In genomic region chr9:120010781-120011511, GRCm38 (mm10) we compare ENCODE assay signal across 8 mouse cellular contexts. TPM values are rescaled to one million over a fixed set of nuclear protein-coding genes. Genes with fewer than 3 reads are reported as not detected.
DNase-seq lines count a peak whose midpoint lies in the region; ATAC-seq and TF ChIP-seq lines count a peak whose summit lies in the region.

No protein-coding gene starts in this region.

- H3K9ac ChIP-seq in forebrain, embryonic 15.5 days (replicated peaks) = peak overlapping the region; percentile 46
- 0 out of 2 replicates have a peak overlapping the region, but pooled peaks have one; percentile 33 for H3K9ac ChIP-seq in liver, postnatal 0 days (replicated peaks)
- peak overlapping the region; percentile 63 for H3K9ac ChIP-seq in neural tube, embryonic 14.5 days (replicated peaks; ENCODE audit: low read depth, low read length)

- TF ChIP-seq CTCF in G1E (IDR thresholded peaks at IDR 0.05; ENCODE audit: low read depth, low read length) = no peak
- no peak for TF ChIP-seq CTCF in liver, postnatal 0 days (IDR thresholded peaks at IDR 0.05; ENCODE audit: low read depth)
- no peak for TF ChIP-seq CTCF in testis, adult 2 months (IDR thresholded peaks at IDR 0.05; ENCODE audit: control insufficient read depth, insufficient read depth, insufficient replicate concordance, low read depth, low read length)

- no peaks in the 10 kb centered on the region for H3K36me3 ChIP-seq in G1E (replicated peaks)
- no peaks in the 10 kb centered on the region for H3K36me3 ChIP-seq in forebrain, embryonic 15.5 days
- H3K36me3 ChIP-seq in liver, postnatal 0 days (replicated peaks; ENCODE audit: insufficient read depth, low read length) = no peaks in the 10 kb centered on the region
- H3K36me3 ChIP-seq in neural tube, embryonic 14.5 days (ENCODE audit: control insufficient read depth, insufficient read depth, low read length) = no peaks in the 10 kb centered on the region
- H3K36me3 ChIP-seq in testis, adult 2 months (ENCODE audit: control insufficient read depth, insufficient read depth, low read length) = no peaks in the 10 kb centered on the region

- peaks cover 13% of the 10 kb centered on the region for H3K4me1 ChIP-seq in G1E (ENCODE audit: insufficient read depth, low read depth, low read length)
- peaks cover 11% of the 10 kb centered on the region for H3K4me1 ChIP-seq in forebrain, embryonic 15.5 days
- peaks cover 28% of the 10 kb centered on the region for H3K4me1 ChIP-seq in liver, postnatal 0 days (ENCODE audit: insufficient read depth)
- H3K4me1 ChIP-seq in neural tube, embryonic 14.5 days (ENCODE audit: control insufficient read depth, insufficient read depth, low read length) = no peaks in the 10 kb centered on the region; the same call in 1 of the 2 replicates
- H3K4me1 ChIP-seq in testis, adult 2 months (ENCODE audit: control insufficient read depth, insufficient read depth, low read length) = peaks cover 16% of the 10 kb centered on the region

- H3K4me2 ChIP-seq in forebrain, embryonic 15.5 days (replicated peaks) = peak overlapping the region; percentile 75
- H3K4me2 ChIP-seq in liver, postnatal 0 days (ENCODE audit: low read depth, low read length) = peak overlapping the region; percentile 70
- peak overlapping the region; percentile 79 for H3K4me2 ChIP-seq in neural tube, embryonic 14.5 days (ENCODE audit: low read depth, low read length)

- H3K27me3 ChIP-seq in G1E (ENCODE audit: insufficient read depth, low read length) = peaks cover 42% of the 10 kb centered on the region
- H3K27me3 ChIP-seq in forebrain, embryonic 15.5 days = no peaks in the 10 kb centered on the region
- no peaks in the 10 kb centered on the region for H3K27me3 ChIP-seq in liver, postnatal 0 days (ENCODE audit: insufficient read depth, low read length)
- no peaks in the 10 kb centered on the region for H3K27me3 ChIP-seq in neural tube, embryonic 14.5 days (ENCODE audit: control insufficient read depth, insufficient read depth, low read length)
- H3K27me3 ChIP-seq in testis, adult 2 months (ENCODE audit: control insufficient read depth, insufficient read depth, low read length) = no peaks in the 10 kb centered on the region

- TF ChIP-seq EP300 in liver, postnatal 0 days (IDR thresholded peaks at IDR 0.05; ENCODE audit: low read depth) = peak; percentile 32; the same call in 1 of the 2 replicates

- TF ChIP-seq POLR2A in testis, adult 2 months (IDR thresholded peaks at IDR 0.05; ENCODE audit: control insufficient read depth, low read depth, low read length) = no peak

- peaks cover 7% of the 10 kb centered on the region for H3K9me3 ChIP-seq in G1E (replicated peaks)
- H3K9me3 ChIP-seq in forebrain, embryonic 15.5 days = no peaks in the 10 kb centered on the region
- H3K9me3 ChIP-seq in liver, postnatal 0 days (ENCODE audit: low read length) = no peaks in the 10 kb centered on the region
- H3K9me3 ChIP-seq in neural tube, embryonic 14.5 days (ENCODE audit: control insufficient read depth, low read length) = no peaks in the 10 kb centered on the region

- intact Hi-C loops in heart, postnatal 25 days (cut with DNase I) = loop anchor here (2.0 kb wide), 1 partner anchor 28 kb away; no protein-coding TSS in a partner anchor

- DNase-seq in G1E (ENCODE audit: low spot score) = peak; percentile 91
- DNase-seq in cerebellum, adult 11-12 months = peak; percentile 97
- DNase-seq in heart, postnatal 25 days (ENCODE audit: low spot score) = peak; percentile 96
- peak; percentile 98 for DNase-seq in layer of hippocampus, adult 11-12 months (ENCODE audit: low spot score)
- peak; percentile 97 for DNase-seq in liver, postnatal 0 days

- peak; percentile 96 for ATAC-seq in G1E (ENCODE audit: extremely low read depth, insufficient number of reproducible peaks, low FRiP score, poor library complexity, severe bottlenecking)
- peak; percentile 93 for ATAC-seq in forebrain, embryonic 15.5 days (replicated peaks)
- ATAC-seq in liver, postnatal 0 days = peak; percentile 87
- ATAC-seq in neural tube, embryonic 14.5 days (ENCODE audit: low read depth) = peak; percentile 94

- peak overlapping the region; percentile 90 for H3K27ac ChIP-seq in forebrain, embryonic 15.5 days (replicated peaks)
- H3K27ac ChIP-seq in liver, postnatal 0 days (ENCODE audit: low read depth) = peak overlapping the region; percentile 82
- H3K27ac ChIP-seq in neural tube, embryonic 14.5 days (ENCODE audit: low read depth, low read length) = peak overlapping the region; percentile 82
- peak overlapping the region; percentile 36; the same call in 1 of the 2 replicates for H3K27ac ChIP-seq in testis, adult 2 months (ENCODE audit: control insufficient read depth, insufficient read depth, low read depth, low read length)

- peak overlapping the region; percentile 66; the same call in 1 of the 2 replicates for H3K4me3 ChIP-seq in G1E (ENCODE audit: low read depth, low read length)
- H3K4me3 ChIP-seq in forebrain, embryonic 15.5 days = peak overlapping the region; percentile 45
- H3K4me3 ChIP-seq in liver, postnatal 0 days (ENCODE audit: low read depth, low read length) = peak overlapping the region; percentile 40
- H3K4me3 ChIP-seq in neural tube, embryonic 14.5 days (ENCODE audit: low read depth, low read length) = peak overlapping the region; percentile 42
- H3K4me3 ChIP-seq in testis, adult 2 months (ENCODE audit: control insufficient read depth, low read depth, low read length) = peak overlapping the region; percentile 82

- 2% methylated on average over 49 of the region's 60 CpGs for WGBS in forebrain, embryonic 15.5 days
- 5% methylated on average over 49 of the region's 60 CpGs for WGBS in liver, postnatal 0 days (ENCODE audit: insufficient replicate concordance)
- WGBS in neural tube, embryonic 14.5 days = 2% methylated on average over 49 of the region's 60 CpGs

RNA-seq across cellular contexts. Expression of gene Xirp1, which starts 12.5 kb away (rescaled TPM):
- not detected in 2 replicates for total RNA-seq in G1E (2014; fragmentation: Nextera tagmentation)
- total RNA-seq in G1E (2017) = 0.05 and 0.06 TPM in 2 replicates
- not detected in 2 replicates for polyA plus RNA-seq in G1E (2012)
- not detected in 2 replicates for polyA plus RNA-seq in forebrain, embryonic 15.5 days (2015; fragmentation: Nextera tagmentation; extraction: Ambion mirVana)
- 100 to 1,000 TPM; 125 to 136 TPM for total RNA-seq in heart, postnatal 25 days (2021)
- 0.13 TPM in 2 replicates for polyA plus RNA-seq in liver, postnatal 0 days (2015; fragmentation: Nextera tagmentation; extraction: Ambion mirVana)
- 0.03 TPM in 1 of 2 replicates, not detected in the other for polyA plus RNA-seq in neural tube, embryonic 14.5 days (2014; fragmentation: Nextera tagmentation; extraction: Ambion mirVana)
- polyA plus RNA-seq in testis, adult 2 months (2012; rRNA removed) = 0.67 and 0.90 TPM in 2 replicates

RNA-seq across cellular contexts. Expression of gene Csrnp1, which starts 26.5 kb away (rescaled TPM):
- total RNA-seq in G1E (2014; fragmentation: Nextera tagmentation) (17.0 and 26.5 TPM in 2 replicates), G1E (2017) (17.3 and 19.9 TPM in 2 replicates)
- polyA plus RNA-seq in G1E (2012) = 35.0 and 44.1 TPM in 2 replicates
- 1.6 and 2.0 TPM in 2 replicates for polyA plus RNA-seq in forebrain, embryonic 15.5 days (2015; fragmentation: Nextera tagmentation; extraction: Ambion mirVana)
- total RNA-seq in heart, postnatal 25 days (2021) = 10 to 100 TPM in 1 of 2 experiments, 1 to 10 TPM in 1; 10.0 to 13.3 TPM
- 2.9 and 3.4 TPM in 2 replicates for polyA plus RNA-seq in liver, postnatal 0 days (2015; fragmentation: Nextera tagmentation; extraction: Ambion mirVana)
- polyA plus RNA-seq in neural tube, embryonic 14.5 days (2014; fragmentation: Nextera tagmentation; extraction: Ambion mirVana) = 0.20 and 0.75 TPM in 2 replicates
- polyA plus RNA-seq in testis, adult 2 months (2012; rRNA removed) = 99.8 and 99.9 TPM in 2 replicates

RNA-seq across cellular contexts. Expression of gene Cx3cr1, which starts 58.7 kb away (rescaled TPM):
- total RNA-seq in G1E (2014; fragmentation: Nextera tagmentation) (not detected in 2 replicates), G1E (2017) (0.22 TPM in 1 of 2 replicates, not detected in the other)
- polyA plus RNA-seq in G1E (2012) = not detected in 2 replicates
- polyA plus RNA-seq in forebrain, embryonic 15.5 days (2015; fragmentation: Nextera tagmentation; extraction: Ambion mirVana) = 6.6 and 6.9 TPM in 2 replicates
- total RNA-seq in heart, postnatal 25 days (2021) = 1 to 10 TPM; 3.0 to 5.1 TPM
- polyA plus RNA-seq in liver, postnatal 0 days (2015; fragmentation: Nextera tagmentation; extraction: Ambion mirVana) = 1.8 and 2.2 TPM in 2 replicates
- 7.1 and 9.8 TPM in 2 replicates for polyA plus RNA-seq in neural tube, embryonic 14.5 days (2014; fragmentation: Nextera tagmentation; extraction: Ambion mirVana)
- 2.2 and 2.7 TPM in 2 replicates for polyA plus RNA-seq in testis, adult 2 months (2012; rRNA removed)

Comparison
In these comparisons a context has a peak if more than half of its experiments do, and no peak if none do; other contexts are left out.
1. Peak in every context shown above with its lines: DNase-seq, ATAC-seq, H3K4me3 ChIP-seq and H3K27ac ChIP-seq.
2. H3K27ac ChIP-seq: peak in every context shown above with its lines; median percentile 90 in forebrain, embryonic 15.5 days; 82 in liver, postnatal 0 days; 82 in neural tube, embryonic 14.5 days; 36 in testis, adult 2 months.